Mouse (Mus musculus) myocyte (in vitro differentiated cells): ENCODE results near the gene Stard13. TPM values are rescaled to one million over a fixed set of nuclear protein-coding genes. Genes with fewer than 3 reads are reported as not detected.

Experiments
- H3K27me3 ChIP-seq: one replicate; pipeline ENCODE4 v1.6.1; 2011; ENCODE audit not compliant: control insufficient read depth, insufficient read depth, insufficient read length
- H3K36me3 ChIP-seq: one replicate; pipeline ENCODE4 v1.6.1; 2011; ENCODE audit not compliant: control insufficient read depth, insufficient read depth
- H3K4me2 ChIP-seq: one replicate; pipeline ENCODE4 v1.6.1; 2011; ENCODE audit warnings: low read depth, control low read depth
- H3K4me3 ChIP-seq: one replicate; pipeline ENCODE4 v1.5.1; 2011; ENCODE audit warnings: mild to moderate bottlenecking, control low read depth, moderate library complexity
- H3K79me2 ChIP-seq: one replicate; pipeline ENCODE4 v1.6.1; 2011; ENCODE audit not compliant: control insufficient read depth, insufficient read depth
- H3ac ChIP-seq: one replicate; pipeline ENCODE4 v1.6.1; 2011; ENCODE audit not compliant: control insufficient read depth, insufficient read length
- CEBPB ChIP-seq: IDR thresholded peaks from 2 replicates; pipeline ENCODE4 v1.6.1; 2011; ENCODE audit warnings: mild to moderate bottlenecking, moderate library complexity; ENCODE audit not compliant: poor library complexity, insufficient read depth, severe bottlenecking
- E2F4 ChIP-seq: IDR thresholded peaks from one replicate; pipeline ENCODE4 v1.6.1; 2011; ENCODE audit warnings: mild to moderate bottlenecking, control low read depth, moderate library complexity; ENCODE audit not compliant: insufficient read depth
- MAX ChIP-seq: IDR thresholded peaks from one replicate; pipeline ENCODE4 v1.6.1; 2011; ENCODE audit warnings: low read depth, mild to moderate bottlenecking, control low read depth
- MYOD1 ChIP-seq, 3 experiments: IDR thresholded peaks; one replicate each; pipeline ENCODE4 v1.6.1; 2011; ENCODE audit warnings: control low read depth in 2 of 3, low read depth in 2 of 3, mild to moderate bottlenecking in 2 of 3, moderate library complexity in 1 of 3; ENCODE audit not compliant: insufficient read length in 2 of 3, control insufficient read depth in 1 of 3
- MYOG ChIP-seq, 3 experiments: IDR thresholded peaks; one replicate each; pipeline ENCODE4 v1.6.1; 2011; ENCODE audit warnings: control low read depth in 2 of 3, low read depth in 2 of 3, mild to moderate bottlenecking in 2 of 3; ENCODE audit not compliant: insufficient read length in 2 of 3, control insufficient read depth in 1 of 3, insufficient read depth in 1 of 3
- POLR2A ChIP-seq: IDR thresholded peaks from one replicate; pipeline ENCODE4 v1.6.1; 2011; ENCODE audit warnings: low read depth, mild to moderate bottlenecking, control low read depth, moderate library complexity; ENCODE audit not compliant: insufficient read length
- POLR2AphosphoS2 ChIP-seq: IDR thresholded peaks from one replicate; pipeline ENCODE4 v1.6.1; 2011; ENCODE audit warnings: low read depth, control low read depth; ENCODE audit not compliant: insufficient read length
- REST ChIP-seq: IDR thresholded peaks from one replicate; pipeline ENCODE4 v1.6.1; 2011; ENCODE audit warnings: mild to moderate bottlenecking, control low read depth, moderate library complexity; ENCODE audit not compliant: insufficient read depth, insufficient read length
- SRF ChIP-seq: IDR thresholded peaks from one replicate; pipeline ENCODE4 v1.6.1; 2011; ENCODE audit warnings: low read depth; ENCODE audit not compliant: control insufficient read depth, insufficient read length
- TCF12 ChIP-seq: IDR thresholded peaks from one replicate; pipeline ENCODE4 v1.6.1; 2011; ENCODE audit warnings: mild to moderate bottlenecking, control low read depth; ENCODE audit not compliant: poor library complexity, insufficient read depth, severe bottlenecking
- TCF3 ChIP-seq: IDR thresholded peaks from one replicate; pipeline ENCODE4 v1.6.1; 2011; ENCODE audit warnings: low read depth, control low read depth; ENCODE audit not compliant: insufficient read length
- USF1 ChIP-seq: IDR thresholded peaks from one replicate; pipeline ENCODE4 v1.6.1; 2011; ENCODE audit warnings: low read depth, mild to moderate bottlenecking, control low read depth, moderate library complexity
- polyA plus RNA-seq: library from polyadenylated mRNA; unstranded; fragments of >200 nt; fragmentation: generic; extraction: Trizol; gene quantifications from one replicate; pipeline ENCODE4 v1.2.1, GENCODE M21; 2012; ENCODE audit warnings: missing spikeins

The Stard13 gene
- polyA plus RNA-seq, 1 experiment: 15.2 TPM

GRCm38 (mm10) chr5:151181288-151181687 lies 52.3 kb downstream of the Stard13 start:
- peaks cover 22% of the 10 kb centered on the region for H3K36me3 ChIP-seq
- no peak overlapping the region for H3K4me3 ChIP-seq
- H3ac ChIP-seq: no peak overlapping the region
- no peaks in the 10 kb centered on the region for H3K27me3 ChIP-seq
- TF ChIP-seq MAX (no peak), POLR2A (no peak)
- H3K79me2 ChIP-seq: peaks cover 100% of the 10 kb centered on the region
- H3K4me2 ChIP-seq: no peak overlapping the region

GRCm38 (mm10) chr5:151180176-151180785 lies 53.4 kb downstream of the Stard13 start:
- H3ac ChIP-seq: no peak overlapping the region
- no peak overlapping the region for H3K4me2 ChIP-seq
- H3K27me3 ChIP-seq: no peaks in the 10 kb centered on the region
- peaks cover 22% of the 10 kb centered on the region for H3K36me3 ChIP-seq
- no peak for TF ChIP-seq MAX
- TF ChIP-seq SRF: no peak
- TF ChIP-seq POLR2A: no peak
- no peak for TF ChIP-seq E2F4
- no peak for TF ChIP-seq REST
- no peak for TF ChIP-seq MYOD1 (IDR thresholded peaks at IDR 0.05; ENCODE audit: control insufficient read depth in 1 of 3, insufficient read length in 2 of 3, low read depth in 2 of 3)
- TF ChIP-seq POLR2AphosphoS2: no peak
- no peak for TF ChIP-seq USF1
- H3K79me2 ChIP-seq: peaks cover 100% of the 10 kb centered on the region
- H3K4me3 ChIP-seq: no peak overlapping the region

GRCm38 (mm10) chr5:151177171-151177570 lies 56.5 kb downstream of the Stard13 start:
- Histone ChIP-seq H3ac (no peak overlapping the region), H3K4me2 (no peak overlapping the region), H3K36me3 (peaks cover 22% of the 10 kb centered on the region), H3K79me2 (peaks cover 99% of the 10 kb centered on the region), H3K4me3 (no peak overlapping the region), H3K27me3 (no peaks in the 10 kb centered on the region)
- TF ChIP-seq TCF12 (no peak), POLR2AphosphoS2 (no peak), CEBPB (no peak), SRF (no peak), E2F4 (no peak), MAX (no peak), MYOD1 (IDR thresholded peaks at IDR 0.05; ENCODE audit: control insufficient read depth in 1 of 3, insufficient read length in 2 of 3, low read depth in 2 of 3) (no peak), POLR2A (no peak), REST (no peak), TCF3 (no peak), MYOG (IDR thresholded peaks at IDR 0.05; ENCODE audit: control insufficient read depth in 1 of 3, insufficient read depth in 1 of 3, insufficient read length in 2 of 3, low read depth in 2 of 3) (no peak), USF1 (no peak)

- TF ChIP-seq POLR2A: no peak
- no peak for TF ChIP-seq TCF3
- TF ChIP-seq REST: no peak
- Histone ChIP-seq H3K36me3 (peaks cover 16% of the 10 kb centered on the region), H3K4me3 (no peak overlapping the region), H3K4me2 (no peak overlapping the region), H3K27me3 (no peaks in the 10 kb centered on the region), H3K79me2 (peaks cover 99% of the 10 kb centered on the region), H3ac (no peak overlapping the region)
Measured at GRCm38 (mm10) chr5:151175897-151176313, 57.7 kb downstream of the Stard13 start.

- Histone ChIP-seq H3K36me3 (peaks cover 9% of the 10 kb centered on the region), H3K4me2 (peak overlapping the region; percentile 61), H3K4me3 (no peak overlapping the region), H3K27me3 (no peaks in the 10 kb centered on the region), H3ac (no peak overlapping the region), H3K79me2 (peaks cover 99% of the 10 kb centered on the region)
- TF ChIP-seq USF1 (no peak), MAX (no peak), MYOD1 (IDR thresholded peaks at IDR 0.05; ENCODE audit: control insufficient read depth in 1 of 3, insufficient read length in 2 of 3, low read depth in 2 of 3) (no peak), CEBPB (no peak), REST (no peak)
Measured at GRCm38 (mm10) chr5:151174485-151175460, 58.9 kb downstream of the Stard13 start.
